Mouse (Mus musculus): Measurements from ENCODE around the gene Jmjd4. TPM values are rescaled to one million over a fixed set of nuclear protein-coding genes. Genes with fewer than 3 reads are reported as not detected.

Jmjd4 gene
- polyA plus RNA-seq, 1 experiment from 2014 or later: 10.5 TPM

GRCm38 (mm10) chr11:59471413-59472325 lies 21.8 kb downstream of the Jmjd4 start:
- 6% methylated on average over 37 of the region's 37 CpGs for WGBS
- Histone ChIP-seq H3K27me3 (replicated peaks) (no peaks in the 10 kb centered on the region), H3K4me3 (peak overlapping the region; percentile 89), H3K9ac (peak overlapping the region; percentile 96), H3K27ac (replicated peaks) (peak overlapping the region; percentile 82), H3K4me1 (peaks cover 30% of the 10 kb centered on the region), H3K4me2 (peak overlapping the region; percentile 86), H3K36me3 (peaks cover 6% of the 10 kb centered on the region), H3K9me3 (no peaks in the 10 kb centered on the region)
- no peak for ATAC-seq (ENCODE audit: extremely low read depth, insufficient number of reproducible peaks, low FRiP score, low TSS enrichment)

DNA sequence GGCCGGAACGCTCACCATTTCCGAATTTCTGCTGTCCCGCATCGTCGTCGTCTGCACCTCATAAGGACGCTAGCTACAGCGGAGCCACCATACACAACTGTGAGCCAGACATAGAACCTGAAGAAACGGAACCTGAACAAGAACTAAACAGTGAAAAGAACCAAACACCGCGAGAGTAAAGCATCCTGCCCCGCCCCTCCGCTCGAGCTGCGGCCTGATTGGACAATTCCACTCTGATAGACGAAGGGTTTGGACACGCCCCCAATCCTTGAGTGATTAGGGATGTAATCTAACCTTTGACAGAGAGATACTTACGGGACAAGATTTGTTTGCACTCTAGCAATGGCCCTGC lies 22.5 kb downstream of the Jmjd4 start, which contains the start of gene Zfp867:
TSS of gene Zfp867 (minus strand) at position 149 of the 352 bp plus-strand sequence.
- Histone ChIP-seq H3K9ac (peak within 1 kb of the TSS; percentile 96), H3K27ac (replicated peaks) (peak within 1 kb of the TSS; percentile 82), H3K4me1 (peaks cover 30% of the 10 kb centered on the region), H3K4me2 (peak within 1 kb of the TSS; percentile 86), H3K27me3 (replicated peaks) (no peaks in the 10 kb centered on the region), H3K9me3 (no peaks in the 10 kb centered on the region), H3K4me3 (peak within 1 kb of the TSS; percentile 89), H3K36me3 (no peaks in the 10 kb centered on the region)
- ATAC-seq (ENCODE audit: extremely low read depth, insufficient number of reproducible peaks, low FRiP score, low TSS enrichment): peak; percentile 42
- WGBS: 1% methylated on average over 19 of the region's 19 CpGs

- WGBS: 66% methylated on average over 6 of the region's 6 CpGs
- H3K9ac ChIP-seq: no peak overlapping the region
These were observed 27.4 kb downstream of the Jmjd4 start for GRCm38 (mm10) chr11:59477240-59477639.

GRCm38 (mm10) chr11:59483212-59483611 lies 33.4 kb downstream of the Jmjd4 start:
- Histone ChIP-seq H3K4me1 (0 out of 2 replicates have a peak, but pooled peaks cover 4% of the 10 kb centered on the region), H3K9ac (no peak overlapping the region), H3K27me3 (replicated peaks) (no peaks in the 10 kb centered on the region), H3K36me3 (peaks cover 35% of the 10 kb centered on the region), H3K9me3 (no peaks in the 10 kb centered on the region), H3K4me2 (no peak overlapping the region), H3K4me3 (no peak overlapping the region), H3K27ac (replicated peaks) (no peak overlapping the region)
- WGBS: 9% methylated on average over 2 of the region's 2 CpGs
- no peak for ATAC-seq (ENCODE audit: extremely low read depth, insufficient number of reproducible peaks, low FRiP score, low TSS enrichment)

More at GRCm38 (mm10) chr11:59477240-59477639, 27.4 kb downstream of the Jmjd4 start:
- peaks cover 21% of the 10 kb centered on the region for H3K4me1 ChIP-seq
- H3K4me2 ChIP-seq: no peak overlapping the region
- H3K36me3 ChIP-seq: no peaks in the 10 kb centered on the region
- H3K9me3 ChIP-seq: no peaks in the 10 kb centered on the region
- H3K4me3 ChIP-seq: no peak overlapping the region
- H3K27ac ChIP-seq (replicated peaks): no peak overlapping the region
- ATAC-seq (ENCODE audit: extremely low read depth, insufficient number of reproducible peaks, low FRiP score, low TSS enrichment): no peak
- no peaks in the 10 kb centered on the region for H3K27me3 ChIP-seq (replicated peaks)

DNA sequence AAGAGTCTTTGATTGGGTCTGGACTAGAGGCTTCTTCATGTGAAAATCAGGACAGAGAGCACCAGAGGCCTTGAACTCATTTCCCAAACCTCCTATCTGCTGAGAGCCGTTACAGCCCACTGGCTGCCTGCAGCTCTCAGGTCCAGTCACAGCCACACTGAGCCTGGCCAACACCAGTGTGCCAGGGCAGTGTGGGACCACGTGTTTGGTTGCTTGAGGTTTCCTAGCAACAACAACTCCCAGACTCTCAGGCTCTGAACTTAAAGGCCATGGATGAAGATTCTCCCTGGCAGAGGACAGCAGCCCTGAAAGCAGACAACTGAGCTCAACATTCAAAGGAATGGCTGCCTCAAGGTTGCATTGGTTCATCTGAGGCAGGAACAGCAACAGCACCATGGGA lies 35.8 kb downstream of the Jmjd4 start:
- no peak overlapping the region for H3K9ac ChIP-seq
- H3K27ac ChIP-seq (replicated peaks): no peak overlapping the region
- 0 out of 2 replicates have a peak, but pooled peaks cover 4% of the 10 kb centered on the region for H3K4me1 ChIP-seq
- 35% methylated on average over 2 of the region's 2 CpGs for WGBS
- H3K9me3 ChIP-seq: no peaks in the 10 kb centered on the region
- H3K4me2 ChIP-seq: no peak overlapping the region
- H3K36me3 ChIP-seq: peaks cover 58% of the 10 kb centered on the region
- no peak overlapping the region for H3K4me3 ChIP-seq
- H3K27me3 ChIP-seq (replicated peaks): no peaks in the 10 kb centered on the region
- no peak for ATAC-seq (ENCODE audit: extremely low read depth, insufficient number of reproducible peaks, low FRiP score, low TSS enrichment)

- H3K4me2 ChIP-seq: no peak overlapping the region
- no peaks in the 10 kb centered on the region for H3K9me3 ChIP-seq
- ATAC-seq (ENCODE audit: extremely low read depth, insufficient number of reproducible peaks, low FRiP score, low TSS enrichment): no peak
- peaks cover 64% of the 10 kb centered on the region for H3K36me3 ChIP-seq
- no peak overlapping the region for H3K27ac ChIP-seq (replicated peaks)
- 0 out of 2 replicates have a peak overlapping the region, but pooled peaks have one; percentile 28 for H3K9ac ChIP-seq
- no peak overlapping the region for H3K4me3 ChIP-seq
- no peaks in the 10 kb centered on the region for H3K27me3 ChIP-seq (replicated peaks)
- WGBS: 59% methylated on average over 8 of the region's 8 CpGs
- H3K4me1 ChIP-seq: 0 out of 2 replicates have a peak, but pooled peaks cover 4% of the 10 kb centered on the region
These were observed 36.4 kb downstream of the Jmjd4 start for GRCm38 (mm10) chr11:59486222-59486621.

GRCm38 (mm10) chr11:59496672-59497310 lies 46.9 kb downstream of the Jmjd4 start:
- Histone ChIP-seq H3K4me2 (no peak overlapping the region), H3K27me3 (replicated peaks) (no peaks in the 10 kb centered on the region), H3K27ac (replicated peaks) (no peak overlapping the region), H3K4me1 (0 out of 2 replicates have a peak, but pooled peaks cover 5% of the 10 kb centered on the region), H3K9ac (no peak overlapping the region), H3K4me3 (no peak overlapping the region), H3K36me3 (peaks cover 100% of the 10 kb centered on the region), H3K9me3 (no peaks in the 10 kb centered on the region)
- no peak for ATAC-seq (ENCODE audit: extremely low read depth, insufficient number of reproducible peaks, low FRiP score, low TSS enrichment)
- 61% methylated on average over 6 of the region's 6 CpGs for WGBS

DNA sequence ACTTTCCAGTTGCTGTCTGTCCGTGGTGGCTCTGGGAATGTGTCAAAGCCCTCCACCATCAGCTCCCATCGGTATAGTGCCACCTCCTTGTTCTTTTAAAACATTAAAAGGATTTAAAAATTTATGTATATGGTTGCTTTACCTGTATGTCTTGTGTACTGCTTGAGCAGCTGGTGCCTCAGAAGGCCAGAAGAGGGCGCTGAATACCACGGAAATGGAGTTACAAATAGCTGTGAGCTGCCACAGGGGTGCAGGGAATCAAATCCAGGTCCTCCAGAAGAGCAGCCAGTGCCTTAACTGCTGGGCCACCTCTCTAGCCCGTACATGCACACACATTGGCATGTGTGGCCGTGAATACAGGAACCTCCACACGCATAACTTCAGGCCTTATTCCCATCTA lies 47.9 kb downstream of the Jmjd4 start:
- peaks cover 100% of the 10 kb centered on the region for H3K36me3 ChIP-seq
- 82% methylated on average over 7 of the region's 7 CpGs for WGBS
- no peaks in the 10 kb centered on the region for H3K27me3 ChIP-seq (replicated peaks)
- H3K9ac ChIP-seq: no peak overlapping the region
- H3K9me3 ChIP-seq: no peaks in the 10 kb centered on the region
- no peak overlapping the region for H3K27ac ChIP-seq (replicated peaks)
- H3K4me2 ChIP-seq: no peak overlapping the region
- ATAC-seq (ENCODE audit: extremely low read depth, insufficient number of reproducible peaks, low FRiP score, low TSS enrichment): no peak
- no peak overlapping the region for H3K4me3 ChIP-seq
- 0 out of 2 replicates have a peak, but pooled peaks cover 5% of the 10 kb centered on the region for H3K4me1 ChIP-seq

GRCm38 (mm10) chr11:59501978-59502700 lies 52.3 kb downstream of the Jmjd4 start:
- ATAC-seq (ENCODE audit: extremely low read depth, insufficient number of reproducible peaks, low FRiP score, low TSS enrichment): no peak
- Histone ChIP-seq H3K27me3 (replicated peaks) (no peaks in the 10 kb centered on the region), H3K27ac (replicated peaks) (no peak overlapping the region), H3K36me3 (peaks cover 74% of the 10 kb centered on the region), H3K9me3 (no peaks in the 10 kb centered on the region), H3K4me2 (no peak overlapping the region), H3K9ac (no peak overlapping the region), H3K4me3 (no peak overlapping the region), H3K4me1 (peaks cover 11% of the 10 kb centered on the region)
- WGBS: 88% methylated on average over 5 of the region's 5 CpGs

DNA sequence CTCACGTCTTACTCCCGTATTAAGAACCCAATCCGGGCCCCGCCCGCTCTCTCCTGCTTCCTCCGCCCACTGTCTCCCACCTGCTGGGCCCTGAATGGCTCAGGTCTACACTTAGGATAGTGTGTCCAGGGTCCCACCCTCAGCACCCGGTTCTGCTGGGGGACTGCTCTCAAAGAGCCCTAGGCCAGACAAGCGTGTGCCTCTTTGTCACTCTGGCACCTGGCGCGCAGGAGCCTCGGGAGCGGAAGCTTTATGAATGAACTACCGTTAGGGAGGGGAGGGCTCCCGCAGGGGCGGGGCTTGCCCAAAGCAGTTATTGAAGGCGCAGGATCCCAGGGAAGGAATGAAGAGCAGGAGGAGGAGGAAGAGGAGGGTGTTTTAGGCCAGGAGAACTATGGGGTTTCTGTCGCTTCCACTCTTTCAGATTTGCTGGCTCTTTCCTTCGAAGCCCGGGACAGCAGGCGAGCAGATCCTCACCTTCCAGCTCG lies 55.5 kb downstream of the Jmjd4 start:
- Histone ChIP-seq H3K27me3 (replicated peaks) (no peaks in the 10 kb centered on the region), H3K4me3 (peak overlapping the region; percentile 79), H3K9ac (peak overlapping the region; percentile 92), H3K36me3 (peaks cover 54% of the 10 kb centered on the region), H3K27ac (replicated peaks) (peak overlapping the region; percentile 97), H3K4me1 (peaks cover 17% of the 10 kb centered on the region), H3K4me2 (peak overlapping the region; percentile 80), H3K9me3 (no peaks in the 10 kb centered on the region)
- WGBS: 0% methylated on average over 21 of the region's 21 CpGs
- ATAC-seq (ENCODE audit: extremely low read depth, insufficient number of reproducible peaks, low FRiP score, low TSS enrichment): peak; percentile 23; the same call in 1 of the 2 replicates
